Mouse (Mus musculus): ENCODE measurements at regions not wholly inside any gene's neighbourhood (a gene's known extent, or its start where the extent isn't known, plus 50 kb on each side); places are given as distances from the start of the nearest gene placed in this dataset.
A peak's percentile ranks its signal among the peaks of the same experiment; 100 is the strongest.

DNA sequence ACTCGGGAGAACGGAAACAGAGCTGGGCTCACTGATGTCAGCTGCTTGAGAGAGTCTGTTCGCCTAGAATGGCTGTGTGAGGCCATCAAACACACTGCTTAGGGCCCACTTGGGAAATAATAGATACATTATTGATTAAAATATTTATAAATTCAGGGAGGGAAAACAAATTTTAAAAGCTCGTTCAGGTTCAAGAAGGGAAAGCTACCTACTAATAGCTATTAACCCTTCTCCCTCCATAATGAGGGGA, 393.0 kb upstream of the Tenm3 start:
- DNase-seq (ENCODE audit: low spot score in 2 of 2), result no peak

DNA sequence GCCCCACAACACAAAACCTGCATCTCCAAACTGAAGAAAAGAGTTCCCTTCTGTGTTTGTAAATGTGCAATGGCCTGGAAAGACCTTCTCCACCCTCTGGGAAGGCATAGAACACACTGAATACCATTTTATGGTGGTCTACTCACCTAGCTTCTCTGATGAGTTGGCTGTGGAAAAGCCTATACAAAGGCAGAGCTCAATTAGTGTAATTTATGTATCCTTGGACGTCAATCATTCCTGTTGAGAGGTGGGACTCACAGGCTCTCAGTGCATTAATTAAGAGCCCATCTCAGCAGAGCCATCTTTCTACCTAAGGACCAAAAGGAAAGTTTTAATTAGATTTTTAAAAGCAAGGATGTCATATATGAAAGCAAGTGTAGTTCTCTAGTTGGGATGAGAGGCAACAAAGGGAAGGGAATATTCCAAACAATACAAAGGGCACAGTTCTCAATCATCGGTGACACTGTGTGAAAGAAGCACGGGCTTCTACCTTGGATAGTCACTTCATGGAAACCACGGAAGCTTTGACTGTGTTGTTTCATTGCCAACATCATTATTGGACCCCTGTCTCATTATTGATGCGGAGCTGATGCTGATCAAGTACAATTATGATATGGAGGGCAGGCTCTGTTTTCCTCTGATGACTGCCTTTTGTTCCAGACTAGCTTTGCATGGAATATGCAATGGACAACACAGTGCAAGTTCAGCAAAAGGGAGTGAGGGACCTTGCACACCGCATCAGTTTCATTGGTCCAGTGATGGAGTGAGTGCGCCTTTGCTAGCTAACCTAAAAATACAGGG, 392.5 kb upstream of the Tenm3 start:
- DNase-seq (ENCODE audit: low spot score in 2 of 2), result no peak

DNA sequence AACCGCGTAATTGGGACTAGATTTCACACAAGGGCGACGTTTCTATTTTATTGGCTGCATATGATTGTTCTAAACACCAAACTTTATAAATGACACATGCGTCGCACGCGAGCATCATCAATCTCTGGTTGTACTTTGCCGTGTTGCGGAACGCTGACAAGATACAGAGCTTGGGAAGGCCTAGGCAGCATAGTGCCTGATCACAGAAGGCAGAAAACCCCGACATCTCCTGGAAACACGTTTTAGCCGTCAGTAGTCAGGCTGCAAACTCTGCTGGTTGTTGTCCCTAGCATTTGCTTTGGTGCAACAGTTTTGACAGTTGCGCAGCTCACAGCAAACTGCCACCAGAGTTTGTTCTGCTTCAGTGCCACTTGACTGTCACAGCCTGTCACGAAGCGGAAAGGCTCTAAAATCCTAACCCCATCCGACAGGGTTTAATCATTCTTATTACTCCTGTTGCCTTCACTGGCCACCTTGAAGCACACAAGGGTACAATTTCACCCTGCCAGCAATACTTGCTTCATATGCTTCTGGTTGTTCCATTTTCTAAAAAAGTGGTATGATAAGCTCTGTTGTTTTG, 380.2 kb upstream of the Tenm3 start:
- DNase-seq (ENCODE audit: low spot score in 2 of 2), result no peak

DNA sequence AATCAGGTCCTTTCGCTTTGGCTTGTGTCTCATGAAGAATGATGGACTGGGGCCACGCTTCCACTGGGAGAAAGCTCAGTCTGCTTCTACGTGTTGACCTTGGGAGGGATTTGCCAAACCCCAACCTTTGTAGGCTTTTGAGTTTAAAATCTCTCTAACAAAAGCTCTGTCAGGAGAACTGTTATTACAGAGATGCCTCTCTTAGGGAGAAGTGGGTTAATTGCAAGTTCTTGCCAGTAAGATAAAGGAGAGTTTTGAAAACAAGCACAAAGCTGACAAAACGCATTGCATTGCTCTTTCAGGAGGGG, 351.5 kb upstream of the Tenm3 start:
- DNase-seq (ENCODE audit: low spot score in 2 of 2), result no peak

DNA sequence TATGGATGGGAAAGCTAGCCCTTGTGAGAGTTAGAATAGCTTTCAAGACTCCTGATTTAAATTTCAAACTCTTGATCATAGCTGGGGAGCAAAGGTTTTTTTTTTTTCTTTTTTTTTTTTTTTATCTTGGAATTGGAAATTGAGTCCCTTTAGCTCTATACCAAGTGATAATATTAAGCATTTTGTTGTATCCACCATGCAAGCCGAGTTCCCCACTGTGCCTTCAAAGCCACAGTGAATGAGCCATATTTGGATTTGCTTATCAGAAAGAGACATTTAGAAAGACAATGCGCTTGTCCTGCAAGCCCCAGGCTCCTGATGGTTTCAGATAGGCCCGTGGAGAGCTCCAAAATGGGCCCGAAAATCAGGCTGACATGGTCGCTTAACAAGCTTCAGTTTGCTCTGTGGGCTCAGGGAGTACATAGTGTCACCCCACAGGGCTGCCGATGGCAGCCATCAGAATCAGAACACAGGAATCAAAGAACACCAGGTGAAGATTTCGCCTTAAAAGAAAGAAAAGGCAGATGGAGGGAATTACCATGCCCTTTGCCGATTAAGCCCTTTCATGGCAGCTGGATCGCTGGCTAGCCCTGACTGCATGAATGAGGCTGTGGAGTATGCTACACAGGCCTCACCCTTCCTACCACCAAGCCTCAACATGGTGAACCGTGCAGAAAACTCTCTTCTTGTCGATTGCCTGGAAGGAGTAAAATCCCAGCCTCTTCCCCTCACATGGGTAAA, 351.0 kb upstream of the Tenm3 start:
- no peak for DNase-seq (ENCODE audit: low spot score in 2 of 2)

DNA sequence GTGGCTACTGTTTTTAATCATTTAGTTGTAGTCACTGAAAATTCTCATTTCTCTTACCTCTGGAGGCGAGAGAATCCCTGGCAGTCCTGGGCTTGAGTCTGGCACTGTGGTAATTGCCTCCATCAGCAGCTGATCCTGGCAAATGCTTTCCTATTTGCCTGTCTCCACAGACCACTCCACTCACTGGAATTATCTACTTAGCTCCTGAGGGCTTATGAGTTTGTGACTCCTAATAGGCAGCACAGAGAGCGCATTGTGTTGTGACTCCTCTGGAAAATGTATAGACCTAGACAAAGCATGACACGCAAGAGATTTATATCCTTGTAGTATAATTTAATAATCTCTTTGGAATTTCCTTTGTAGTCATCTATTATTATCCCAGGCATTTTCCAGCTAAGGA, 343.1 kb upstream of the Tenm3 start:
- DNase-seq (ENCODE audit: low spot score in 2 of 2), result no peak

DNA sequence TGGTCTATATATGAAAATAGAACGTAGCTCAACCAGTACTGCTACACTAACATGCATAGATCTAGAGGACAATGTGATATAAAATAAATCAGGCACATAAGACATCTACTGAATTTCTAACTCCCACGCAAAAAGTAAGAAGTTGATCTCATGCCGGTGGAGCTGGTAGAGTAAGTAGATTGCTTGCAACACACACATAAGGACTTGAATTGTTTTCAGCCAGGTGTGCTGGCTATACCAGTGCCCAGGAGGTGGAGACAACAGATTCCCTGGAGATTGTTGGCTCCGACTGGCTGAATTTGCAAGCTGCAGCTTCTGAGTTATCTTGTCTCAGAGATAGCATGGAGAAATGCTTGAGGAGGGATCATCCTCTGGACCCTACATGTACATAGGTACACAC, 331.6 kb upstream of the Tenm3 start:
- no peak for DNase-seq (ENCODE audit: low spot score in 2 of 2)

DNA sequence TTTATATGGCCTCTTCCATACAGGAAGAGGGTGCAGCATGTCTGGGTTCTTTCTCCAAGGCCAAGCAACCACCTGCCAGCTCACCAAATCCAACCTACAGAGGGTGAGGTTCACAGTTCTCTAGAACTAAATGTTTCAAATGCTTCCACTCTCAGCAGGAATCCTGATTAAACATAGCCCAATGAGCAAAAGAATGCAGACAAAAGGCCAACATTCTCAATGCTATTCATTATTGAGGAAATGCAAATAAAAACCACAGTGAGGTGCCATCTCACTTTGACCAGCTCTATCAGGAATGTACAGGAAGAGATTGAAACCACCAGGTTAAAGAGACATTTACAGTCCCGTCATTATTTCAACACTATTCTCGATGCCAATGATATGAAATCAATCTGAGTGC, 331.2 kb upstream of the Tenm3 start:
- no peak for DNase-seq (ENCODE audit: low spot score in 2 of 2)

DNA sequence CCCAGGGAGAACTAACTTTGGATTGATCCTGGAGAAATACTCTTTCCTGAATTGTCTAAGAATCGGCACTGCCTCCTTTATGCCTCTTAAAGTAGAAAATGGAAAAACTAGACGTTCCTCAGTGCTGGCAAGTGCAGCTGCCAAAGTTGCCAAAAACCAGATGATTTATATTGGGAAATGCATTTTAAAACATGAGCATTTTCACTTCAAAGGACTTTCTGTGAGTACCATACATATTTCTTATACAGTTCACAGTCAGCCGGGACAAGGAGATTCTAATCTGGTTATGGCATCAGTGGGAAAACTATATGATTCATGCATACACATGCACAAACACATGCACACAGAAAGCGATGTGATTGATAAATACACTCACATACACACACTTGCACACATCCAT, 315.6 kb upstream of the Tenm3 start:
- no peak for DNase-seq (ENCODE audit: low spot score in 2 of 2)

DNA sequence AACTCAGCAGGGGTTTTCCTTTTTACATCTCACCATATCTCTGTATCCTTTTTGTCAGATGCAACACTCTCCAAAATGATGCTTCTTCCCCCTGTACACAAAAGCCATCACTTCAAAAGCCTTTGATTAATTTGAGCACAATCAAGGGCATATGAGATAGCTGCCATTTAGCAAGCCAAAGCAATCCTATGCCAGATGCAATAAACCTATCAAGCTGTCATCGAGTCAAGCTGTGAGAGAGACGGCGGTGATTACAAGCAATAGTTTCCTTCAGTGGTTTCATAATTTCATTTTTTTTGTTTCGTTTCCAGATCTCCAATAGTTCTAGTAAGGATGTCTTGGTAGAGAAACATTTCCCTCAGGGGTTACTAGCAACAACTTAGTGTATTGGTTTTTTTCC, 314.4 kb upstream of the Tenm3 start:
- no peak for DNase-seq (ENCODE audit: low spot score in 2 of 2)

DNA sequence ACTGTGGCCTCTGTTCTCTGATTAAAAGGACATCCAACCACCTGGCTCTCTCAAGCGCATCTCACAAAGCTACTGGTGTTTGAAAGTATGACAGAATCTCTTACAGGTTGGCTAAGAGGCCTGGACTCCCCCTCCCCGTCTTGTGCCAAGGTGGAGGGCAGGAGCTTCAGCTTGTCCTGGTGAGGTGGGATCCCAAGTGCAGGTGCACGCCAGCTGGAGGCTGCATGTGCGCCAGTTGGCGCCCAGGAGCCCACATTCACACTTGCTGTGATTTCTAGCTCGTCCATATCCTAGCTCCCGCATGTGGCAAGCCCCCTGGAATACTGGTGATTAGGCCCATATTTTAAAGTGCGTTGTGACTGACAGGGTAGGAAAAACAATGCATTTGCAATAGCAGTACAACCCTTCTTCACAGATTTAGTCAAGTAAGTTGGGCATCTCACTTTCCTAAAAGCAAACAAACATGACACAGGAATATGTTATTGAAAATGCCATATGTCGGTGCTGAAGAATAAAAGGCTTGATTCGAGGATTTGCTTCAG, 292.8 kb upstream of the Tenm3 start:
- no peak for DNase-seq (ENCODE audit: low spot score in 2 of 2)

DNA sequence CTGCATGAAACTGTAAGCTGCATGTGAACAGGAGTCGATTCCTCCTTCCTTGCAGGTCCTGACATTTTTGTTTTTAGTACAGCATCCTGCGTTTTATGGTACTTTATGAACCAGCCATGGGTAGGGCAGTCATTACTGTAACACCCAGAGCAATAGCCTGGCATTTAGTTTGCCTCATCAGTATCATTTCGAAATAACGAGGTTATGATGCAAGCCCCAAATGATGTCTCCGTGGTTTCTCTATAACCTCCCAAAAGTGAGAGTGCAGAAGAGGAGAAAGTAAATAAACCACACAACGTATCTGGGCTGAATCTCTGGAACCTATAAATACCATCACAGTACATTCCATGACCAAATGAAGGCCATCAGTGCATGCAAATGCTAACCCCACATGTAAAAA, 265.3 kb upstream of the Tenm3 start:
- no peak for DNase-seq (ENCODE audit: low spot score in 2 of 2)

DNA sequence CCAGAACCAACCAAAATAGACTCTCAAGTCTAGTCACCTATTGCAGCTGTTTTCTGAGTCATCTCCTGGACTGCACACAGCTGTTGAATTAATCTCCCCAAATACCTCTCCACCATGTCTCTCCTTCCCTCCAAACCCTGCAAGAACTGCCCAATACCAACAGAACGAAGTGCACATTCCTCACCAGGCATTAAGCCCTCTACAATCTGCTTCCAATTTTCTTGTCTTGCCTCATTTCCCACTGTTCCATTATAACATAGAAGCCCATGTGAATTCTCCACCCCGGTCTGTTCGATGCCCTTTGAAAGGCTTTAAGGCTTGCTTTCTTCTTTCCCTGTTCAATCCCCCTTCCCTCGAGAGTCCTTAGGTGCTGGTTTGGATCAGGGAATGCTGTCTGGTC, 264.9 kb upstream of the Tenm3 start:
- DNase-seq (ENCODE audit: low spot score in 2 of 2), result no peak

DNA sequence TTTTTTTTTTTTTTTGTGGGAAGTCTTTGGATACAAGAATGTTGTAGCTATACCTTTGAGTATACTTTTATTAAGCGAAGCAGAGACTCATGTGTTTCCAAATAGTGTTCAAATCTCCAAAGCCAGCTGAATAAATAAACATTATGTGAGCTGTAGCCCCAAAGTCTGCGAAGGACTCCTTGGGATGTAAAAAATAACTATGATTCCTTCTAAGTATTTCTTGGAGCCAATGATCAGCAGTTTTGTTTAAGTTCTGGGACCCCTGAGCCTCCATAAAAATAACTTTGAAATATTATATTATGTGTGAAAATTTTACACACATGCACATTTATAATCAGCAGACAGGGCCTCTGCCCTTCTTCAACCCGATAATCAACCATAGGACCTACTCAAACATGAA, 262.8 kb upstream of the Tenm3 start:
- DNase-seq (ENCODE audit: low spot score in 2 of 2), result no peak

DNA sequence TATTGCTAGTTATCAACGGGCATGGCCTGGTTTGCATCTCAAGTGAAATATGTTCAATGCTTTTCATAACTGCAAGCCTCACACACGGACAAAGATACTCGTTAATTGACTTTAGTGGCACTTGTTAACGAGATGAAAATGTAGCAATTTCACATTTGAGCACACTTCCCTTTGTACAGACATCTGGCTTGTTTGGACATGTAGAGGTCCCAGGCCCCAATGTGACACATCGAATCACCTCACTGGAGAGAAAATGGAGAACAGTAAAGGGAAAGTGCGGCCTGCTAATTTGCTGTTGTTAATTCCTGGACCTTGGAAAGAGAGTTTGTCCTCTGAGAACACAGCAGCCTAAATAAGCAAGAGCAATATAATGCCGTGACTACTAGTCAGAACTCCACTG, 257.4 kb upstream of the Tenm3 start:
- no peak for DNase-seq (ENCODE audit: low spot score in 2 of 2)

DNA sequence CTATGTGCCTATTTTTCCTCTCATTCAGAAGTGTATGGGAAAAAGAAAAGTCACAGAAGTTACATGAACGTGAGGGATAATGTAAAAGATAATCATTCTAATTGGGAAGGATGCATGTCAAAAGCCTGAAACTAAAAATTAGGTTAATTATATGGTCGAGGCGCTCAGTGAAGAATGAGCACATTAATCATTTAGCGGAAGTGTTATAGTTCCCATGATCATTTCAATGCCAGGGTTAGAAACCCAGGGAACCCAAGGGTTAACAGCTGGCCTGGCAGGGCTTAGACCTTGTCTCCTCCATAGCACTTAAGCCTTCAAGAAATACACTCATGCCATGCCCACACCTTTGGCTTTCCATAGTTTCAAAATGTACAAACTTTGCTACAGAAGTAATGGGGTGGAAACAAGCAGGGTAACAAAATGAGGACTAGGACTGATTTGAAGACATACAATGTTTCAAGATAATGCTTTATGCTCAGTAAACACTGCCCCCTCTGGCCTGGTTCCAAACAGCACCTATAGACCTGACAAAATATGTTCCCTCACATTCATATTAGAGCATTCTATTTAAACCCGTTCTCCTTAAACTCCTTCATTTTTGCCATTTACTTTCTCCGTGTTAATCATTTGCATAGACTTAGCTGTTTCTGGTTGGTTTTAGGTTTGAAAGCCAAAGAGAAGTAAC, 240.6 kb upstream of the Tenm3 start:
- DNase-seq (ENCODE audit: low spot score in 2 of 2), result no peak

DNA sequence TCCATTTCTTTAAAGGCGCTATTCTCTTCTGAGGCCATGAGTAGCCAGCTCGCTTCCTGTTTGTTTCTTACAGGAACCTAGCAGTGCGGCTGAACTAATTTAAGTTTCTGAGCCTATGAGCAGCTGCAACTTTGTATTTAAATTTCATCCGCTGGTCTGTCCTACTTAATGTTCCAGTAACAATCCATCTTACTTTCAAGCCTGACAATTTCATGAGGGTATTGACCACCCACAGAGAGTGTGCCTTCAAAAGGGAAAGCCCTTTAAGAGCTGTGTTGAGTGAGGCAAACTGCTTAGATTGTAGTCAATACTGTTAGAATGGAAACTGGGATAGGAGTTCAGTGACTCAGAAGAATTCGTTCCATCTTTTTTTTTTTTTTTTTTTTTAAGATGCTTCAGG, 225.7 kb upstream of the Tenm3 start:
- no peak for DNase-seq (ENCODE audit: low spot score in 2 of 2)

DNA sequence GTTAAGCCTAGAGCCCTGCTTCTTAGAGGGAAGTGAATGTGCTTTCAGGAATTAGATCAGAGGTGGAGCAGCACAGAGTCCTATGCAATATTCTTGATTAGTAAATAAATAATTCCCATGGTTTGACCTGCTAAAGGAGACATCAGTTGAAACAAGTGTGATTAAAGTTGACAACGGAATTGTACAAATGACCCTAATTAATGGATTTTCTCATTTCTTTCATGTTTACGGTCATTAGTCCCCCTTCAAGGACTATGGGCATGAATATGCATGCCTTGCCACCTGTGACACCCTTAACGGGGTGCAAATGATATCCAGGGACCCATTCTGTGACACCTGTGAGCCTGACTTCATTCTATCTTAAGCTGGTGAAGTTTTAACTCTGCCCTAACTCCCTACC, 219.5 kb upstream of the Tenm3 start:
- DNase-seq (ENCODE audit: low spot score in 2 of 2), result no peak

DNA sequence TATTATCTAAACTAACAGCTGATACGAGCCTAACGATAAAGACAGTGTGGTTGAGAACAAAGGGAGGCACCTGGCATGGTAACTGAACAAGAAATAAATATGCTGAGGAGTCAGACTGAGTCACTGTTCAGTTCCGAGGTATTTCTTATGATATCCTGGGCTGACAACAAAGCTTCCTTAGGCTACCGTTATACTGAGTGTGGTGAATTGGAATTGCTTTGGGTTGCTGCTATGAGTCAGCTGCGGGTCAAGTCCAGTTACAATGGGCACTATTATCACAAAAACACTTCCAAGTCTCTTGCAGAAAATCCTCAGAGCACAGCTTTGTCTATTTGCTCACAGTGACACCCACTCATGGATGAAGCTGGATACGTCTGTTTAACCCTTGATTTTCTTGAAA, 199.5 kb upstream of the Tenm3 start:
- DNase-seq (ENCODE audit: low spot score in 2 of 2), result no peak

DNA sequence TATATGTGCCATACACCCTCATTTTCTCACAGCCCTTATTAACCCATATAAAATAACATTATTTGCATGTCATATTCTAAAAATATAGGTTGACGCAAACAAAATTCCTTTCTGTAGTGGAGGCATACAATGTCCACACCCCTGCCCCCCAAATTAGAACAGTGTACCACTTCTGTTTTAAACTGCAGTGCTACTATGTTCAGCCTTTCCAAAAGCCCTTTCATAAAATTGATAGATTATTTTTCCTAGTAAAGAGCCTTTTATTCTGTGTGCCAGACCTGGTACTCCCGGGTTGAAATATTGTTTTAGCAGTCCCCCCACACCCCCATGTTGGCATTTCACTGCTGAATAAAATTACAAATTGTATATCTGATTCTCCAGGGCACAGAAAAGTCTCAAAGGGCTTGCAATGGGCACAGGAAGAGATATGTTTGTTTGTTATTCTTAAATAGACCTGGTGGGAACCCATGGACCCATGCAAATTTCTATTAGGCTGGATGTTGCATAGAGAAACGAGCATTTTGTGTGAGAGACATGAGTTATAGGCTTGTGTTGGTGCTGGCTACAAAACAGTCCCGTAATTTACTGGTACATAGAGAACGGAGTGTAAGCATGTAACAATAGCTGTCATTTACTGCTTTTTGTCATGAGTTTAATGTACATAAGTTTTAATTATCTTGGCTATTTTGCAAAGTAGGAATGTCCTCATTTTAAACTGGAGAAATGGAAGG, 192.4 kb upstream of the Tenm3 start:
- DNase-seq (ENCODE audit: low spot score in 2 of 2), result no peak

DNA sequence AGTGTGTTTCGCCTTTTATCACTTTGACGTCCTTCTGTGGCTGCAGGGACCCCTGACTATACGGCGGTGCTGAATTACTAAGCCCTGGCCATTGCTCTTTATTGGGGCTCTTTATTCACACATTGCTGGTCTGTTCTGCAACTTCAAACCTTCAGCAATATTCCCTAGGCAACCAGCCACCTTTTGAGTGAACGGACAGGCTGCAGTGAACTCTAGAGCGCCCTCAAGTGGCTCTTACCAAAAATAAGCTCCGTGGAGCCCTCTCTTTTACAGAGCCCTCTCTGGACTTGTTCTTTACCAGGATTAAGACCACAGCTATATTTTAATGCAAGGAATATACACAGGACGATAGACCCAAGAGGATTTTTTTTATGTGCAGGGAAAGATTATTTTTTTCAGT, 191.8 kb upstream of the Tenm3 start:
- peak in 1 of 2 experiments; percentile 2 for DNase-seq (ENCODE audit: low spot score in 2 of 2)

DNA sequence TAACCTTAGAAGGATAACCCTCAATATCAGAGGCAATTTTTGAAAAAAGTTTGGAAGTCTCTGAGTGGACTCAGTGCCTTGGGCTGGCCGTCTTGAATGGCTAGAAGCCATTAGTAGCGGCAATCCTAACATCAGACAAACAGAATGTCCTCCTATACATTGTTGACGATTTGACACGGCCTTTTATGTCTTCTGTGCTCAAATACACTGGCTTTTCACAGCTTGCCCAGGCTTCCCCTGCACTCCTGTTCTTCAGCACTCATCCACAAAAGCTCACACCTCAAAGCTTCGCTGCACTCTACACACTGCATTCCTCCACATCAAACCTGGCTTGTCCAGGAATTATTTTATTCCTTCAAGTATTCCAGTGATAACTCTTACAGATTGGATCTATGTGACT, 186.5 kb upstream of the Tenm3 start:
- DNase-seq (ENCODE audit: low spot score in 2 of 2), result no peak
